Mouse (Mus musculus) yolk sac, embryonic 10.5 days (tissue): ENCODE measurements around the gene Gm17571.
A peak's percentile ranks its signal among the peaks of the same experiment; 100 is the strongest.

Source experiments
- DNase-seq: peaks from one replicate; pipeline ENCODE4 v3.0.0-alpha.2; 2017; ENCODE audit warnings: low spot score

Gene Gm17571

DNA sequence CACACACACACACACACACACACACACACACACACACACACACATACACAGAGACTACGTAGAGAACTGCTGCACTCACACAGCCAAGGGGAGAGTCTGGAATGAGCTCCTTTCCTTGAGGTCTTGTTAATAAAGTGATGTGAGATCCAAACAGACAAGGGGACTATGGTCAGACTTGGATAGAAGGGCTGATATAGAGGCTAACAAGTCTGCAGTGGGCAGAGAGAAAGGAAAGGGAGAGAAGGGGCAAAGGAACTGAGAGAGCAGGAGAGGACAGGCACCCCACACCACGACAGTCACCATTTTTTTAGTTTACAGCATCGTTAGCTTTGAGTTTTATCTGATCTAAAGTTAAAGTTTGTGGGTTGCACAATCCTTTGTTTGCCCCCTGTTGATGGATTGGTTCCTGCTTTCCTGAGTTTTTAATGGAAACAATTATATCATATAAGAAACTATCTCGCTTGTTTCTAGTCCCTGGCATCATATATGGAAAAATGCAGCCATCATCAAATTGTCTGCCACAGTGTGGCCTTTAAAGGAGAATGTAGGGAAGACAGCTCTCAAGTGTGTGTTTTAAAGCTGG, at the start of gene Gm17571:
Gene Gm17571 (minus strand): TSS at position 51 of the 583 bp plus-strand sequence.
- DNase-seq = no peak

GRCm38 (mm10) chr9:13495530-13495929, 49.0 kb upstream of the Gm17571 start:
- DNase-seq = no peak

DNA sequence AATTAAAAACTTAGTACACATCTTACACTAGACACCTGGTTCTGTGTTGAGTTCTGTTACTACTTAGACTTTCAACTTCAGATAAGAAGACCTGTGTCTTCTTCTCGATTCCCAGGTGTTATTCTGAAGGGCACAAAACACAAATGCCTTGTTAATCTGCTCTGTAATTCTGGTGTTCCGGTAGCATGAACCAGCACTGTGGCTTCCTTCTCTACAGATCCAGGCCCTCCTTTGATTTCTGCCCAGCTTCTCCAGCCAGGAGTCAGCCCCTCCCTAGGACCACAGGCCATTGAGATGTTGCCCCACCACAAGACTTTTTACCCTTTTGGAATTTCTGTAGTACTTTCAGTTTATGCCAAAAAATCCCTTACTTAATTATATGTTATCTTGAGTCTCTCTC, 47.2 kb upstream of the Gm17571 start:
- DNase-seq = no peak

- DNase-seq = no peak
Measured at GRCm38 (mm10) chr9:13492807-13493206, 46.3 kb upstream of the Gm17571 start.

DNA sequence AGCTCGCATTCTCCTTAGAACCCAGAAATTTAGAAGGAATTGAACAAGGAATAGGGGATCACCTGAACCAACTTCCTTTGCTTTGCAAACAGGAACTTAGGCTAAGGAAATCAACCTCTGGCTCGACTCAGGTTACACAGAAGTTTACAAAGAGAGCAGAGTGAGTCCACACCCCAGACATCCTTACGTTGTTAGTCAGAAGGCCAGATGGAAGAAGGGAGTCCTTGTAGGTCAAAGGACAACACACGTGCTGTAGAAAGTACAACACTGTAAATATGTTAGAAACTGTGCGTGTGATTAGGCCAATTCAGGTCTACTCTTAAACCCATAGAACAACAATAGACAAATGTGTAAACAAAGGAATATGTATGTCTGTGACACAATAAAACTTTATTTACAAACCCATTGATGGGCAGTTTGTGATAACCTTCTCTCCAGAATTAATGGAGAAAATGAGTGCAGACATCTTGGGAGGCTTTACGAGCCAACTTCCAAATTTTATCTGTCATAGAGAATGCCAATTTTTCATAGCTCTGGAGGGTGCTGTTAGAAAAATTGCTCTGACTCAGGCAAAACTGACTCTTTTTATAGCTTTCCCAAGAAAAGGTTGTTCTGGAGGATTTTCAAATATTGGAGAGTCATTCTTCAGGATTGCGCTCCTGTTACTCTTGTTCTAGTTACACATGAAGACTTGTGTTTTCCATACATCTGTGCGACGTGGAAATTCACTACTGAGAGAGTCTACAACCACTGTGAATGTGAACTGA, 45.5 kb upstream of the Gm17571 start:
- no peak for DNase-seq

- no peak for DNase-seq
Measured at GRCm38 (mm10) chr9:13491107-13491506, 44.6 kb upstream of the Gm17571 start.

- DNase-seq = no peak
Measured at GRCm38 (mm10) chr9:13485914-13486313, 39.4 kb upstream of the Gm17571 start.

GRCm38 (mm10) chr9:13484267-13485240, 38.0 kb upstream of the Gm17571 start:
- no peak for DNase-seq

DNA sequence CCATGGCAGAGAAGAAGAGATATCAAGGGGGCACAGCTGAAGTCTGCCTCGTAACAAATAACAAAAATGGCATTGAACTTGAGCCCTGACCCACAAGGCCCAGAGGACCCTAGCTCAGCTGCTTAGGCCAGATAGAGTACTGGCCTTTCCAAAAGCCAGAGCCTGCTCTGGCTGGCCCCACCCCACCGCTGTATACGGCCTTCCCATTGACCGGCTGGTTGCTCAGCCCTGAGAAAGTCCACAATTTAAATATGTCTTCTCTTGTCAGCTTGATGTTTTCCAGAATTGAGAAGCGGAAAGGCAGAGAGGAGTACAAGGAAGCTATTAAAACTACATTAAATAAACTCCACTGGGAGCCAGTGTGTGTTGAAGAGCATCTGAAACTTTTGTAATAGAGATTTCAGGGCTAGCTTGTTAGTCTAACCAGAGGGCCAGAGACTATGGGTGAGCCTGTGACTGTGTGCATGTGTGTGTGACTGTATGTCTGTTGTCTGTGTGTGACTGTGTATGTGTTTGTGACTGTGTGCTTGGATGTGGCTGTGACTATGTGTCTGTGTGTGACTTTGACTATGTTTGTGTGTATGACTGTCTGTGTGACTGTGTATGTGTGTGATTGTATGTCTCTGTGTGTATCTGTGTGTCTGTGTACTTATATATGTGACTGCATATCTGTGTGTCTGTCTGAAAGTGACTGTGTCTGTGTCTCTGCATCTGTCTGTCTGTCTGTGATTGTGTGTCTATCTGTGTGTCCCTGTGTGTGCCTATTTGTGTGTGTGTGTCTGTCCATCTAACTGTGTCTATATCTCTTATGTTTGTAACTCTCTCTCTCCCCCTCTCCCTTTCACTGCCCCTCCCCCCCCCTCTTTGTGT, 36.9 kb upstream of the Gm17571 start:
- DNase-seq = peak; percentile 40

- DNase-seq = no peak
Measured at GRCm38 (mm10) chr9:13479275-13479674, 32.7 kb upstream of the Gm17571 start.

- DNase-seq = no peak
Measured at GRCm38 (mm10) chr9:13474951-13475350, 28.4 kb upstream of the Gm17571 start.

- DNase-seq = no peak
Measured at GRCm38 (mm10) chr9:13470013-13470412, 23.5 kb upstream of the Gm17571 start.

DNA sequence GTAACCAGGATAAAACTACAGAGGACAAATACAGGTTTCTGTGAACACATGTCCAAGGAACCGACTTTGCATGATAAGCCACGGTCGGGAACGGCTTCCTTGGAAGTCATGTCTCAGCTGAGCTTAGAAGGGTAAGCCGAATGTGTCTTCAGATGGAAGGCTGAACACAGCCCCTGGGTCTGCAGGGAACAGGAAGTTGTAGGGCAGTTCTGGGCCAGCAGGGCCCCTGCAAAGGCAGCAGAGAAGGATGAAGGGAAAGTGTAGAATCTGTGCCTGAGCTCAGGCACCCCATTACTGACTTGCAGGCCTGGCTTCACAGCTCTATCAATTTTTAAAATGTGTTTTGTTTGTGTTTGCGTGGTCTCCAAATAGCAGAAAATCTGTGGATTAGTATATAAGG, 22.2 kb upstream of the Gm17571 start:
- no peak for DNase-seq

GRCm38 (mm10) chr9:13467745-13468144, 21.2 kb upstream of the Gm17571 start:
- DNase-seq = no peak

- no peak for DNase-seq
Measured at GRCm38 (mm10) chr9:13466816-13467215, 20.3 kb upstream of the Gm17571 start.

DNA sequence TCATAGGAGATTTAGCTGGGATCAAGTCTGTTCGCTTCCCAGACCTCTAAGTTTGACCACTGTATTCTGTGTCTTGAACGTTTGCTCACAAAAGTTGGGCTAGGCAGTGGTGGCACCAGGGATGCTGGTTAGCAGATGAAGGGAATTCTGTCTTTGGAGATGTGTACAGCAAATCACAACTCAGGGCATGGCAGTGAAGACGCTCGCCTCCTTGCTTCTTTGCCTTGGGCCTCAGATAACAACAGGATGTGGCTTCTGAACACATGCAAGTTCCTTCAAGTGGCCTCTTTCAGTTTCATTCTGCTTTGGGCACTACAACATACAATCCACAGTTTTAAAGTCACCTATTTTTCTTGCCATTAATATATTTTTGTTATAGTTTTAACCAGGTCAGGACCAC, 19.8 kb upstream of the Gm17571 start:
- DNase-seq = no peak

DNA sequence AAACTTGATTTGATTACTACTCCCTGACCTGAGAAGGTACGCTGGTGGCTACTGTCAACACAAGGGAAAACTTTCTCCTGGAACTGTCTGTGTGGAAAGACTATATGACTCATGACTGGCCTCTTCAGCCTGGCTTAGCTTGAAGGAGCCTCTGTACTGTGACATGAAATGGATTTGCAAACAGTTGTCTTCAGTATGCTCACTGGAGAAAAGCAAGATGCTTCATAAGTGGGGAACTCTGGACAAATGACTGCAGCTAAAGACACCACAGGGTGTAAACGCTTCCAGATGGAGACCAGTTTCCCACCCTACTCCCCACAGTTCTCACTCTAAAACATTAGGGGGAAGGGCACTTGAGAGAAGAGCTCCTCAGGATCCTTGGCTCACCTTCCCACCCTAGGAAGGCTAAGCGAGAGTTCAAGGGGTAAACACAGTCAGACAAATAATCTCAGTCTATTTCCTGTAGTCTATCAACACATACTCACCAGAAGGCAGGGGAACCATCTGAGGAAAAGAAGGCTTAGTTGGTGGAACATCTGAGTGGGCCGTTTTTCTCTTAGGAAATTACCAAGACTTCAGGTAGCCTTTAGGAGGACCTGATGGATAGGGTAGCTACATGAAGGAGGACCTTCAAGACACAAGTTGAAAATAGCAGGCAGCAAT, 18.9 kb upstream of the Gm17571 start:
- DNase-seq = no peak

DNA sequence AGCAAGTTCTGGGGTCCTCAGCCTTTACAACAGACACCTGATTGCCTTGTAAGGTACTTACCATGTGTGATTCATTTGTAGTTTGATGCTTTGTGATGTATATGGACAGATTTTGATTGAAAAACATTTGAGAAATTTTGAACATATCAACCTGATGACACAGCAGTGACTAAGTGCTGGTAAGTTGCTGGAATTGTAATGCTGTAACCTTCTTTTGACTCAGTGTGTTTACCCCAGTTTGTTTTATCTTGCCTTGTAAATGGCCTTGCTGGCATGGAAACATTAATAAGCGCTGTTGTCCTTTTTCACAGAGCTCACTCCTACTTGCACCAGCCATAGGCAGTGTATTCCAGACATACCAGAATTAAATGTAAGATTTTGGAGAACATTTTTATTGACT, 14.4 kb upstream of the Gm17571 start:
- DNase-seq = no peak

GRCm38 (mm10) chr9:13460012-13460411, 13.5 kb upstream of the Gm17571 start:
- DNase-seq = no peak

GRCm38 (mm10) chr9:13459371-13459770, 12.8 kb upstream of the Gm17571 start:
- no peak for DNase-seq

GRCm38 (mm10) chr9:13457774-13458173, 11.2 kb upstream of the Gm17571 start:
- no peak for DNase-seq
